Mouse (Mus musculus): ENCODE measurements around the gene Sh3rf3. TPM values are rescaled to one million over a fixed set of nuclear protein-coding genes. Genes with fewer than 3 reads are reported as not detected.

Gene Sh3rf3
- total RNA-seq, 2 experiments from 2014 or later, result 1.2 to 2.1 TPM

DNA sequence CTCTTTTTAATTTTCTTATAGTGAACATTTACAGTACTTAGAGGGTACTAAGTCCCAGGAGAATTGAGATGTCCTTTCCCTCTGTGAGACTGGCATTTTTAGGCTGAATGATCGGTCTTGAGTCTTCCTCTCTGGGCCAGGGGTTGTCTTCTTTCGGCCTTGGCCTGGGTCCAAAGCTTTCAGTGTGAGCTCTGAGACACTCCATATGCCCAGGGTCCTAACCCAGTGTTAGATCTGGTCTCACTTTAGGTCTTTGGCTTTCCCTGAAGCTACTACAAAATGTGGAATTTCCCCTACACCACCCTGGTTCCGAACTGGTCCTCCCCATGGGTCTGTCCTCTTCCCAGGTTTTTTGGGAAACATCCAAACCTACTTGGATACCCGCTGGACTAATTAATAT, 155.1 kb downstream of the Sh3rf3 start:
- DNase-seq, result no peak
- intact Hi-C loops (cut with DNase I; ENCODE audit: low total_unique reads), result no loop called here

DNA sequence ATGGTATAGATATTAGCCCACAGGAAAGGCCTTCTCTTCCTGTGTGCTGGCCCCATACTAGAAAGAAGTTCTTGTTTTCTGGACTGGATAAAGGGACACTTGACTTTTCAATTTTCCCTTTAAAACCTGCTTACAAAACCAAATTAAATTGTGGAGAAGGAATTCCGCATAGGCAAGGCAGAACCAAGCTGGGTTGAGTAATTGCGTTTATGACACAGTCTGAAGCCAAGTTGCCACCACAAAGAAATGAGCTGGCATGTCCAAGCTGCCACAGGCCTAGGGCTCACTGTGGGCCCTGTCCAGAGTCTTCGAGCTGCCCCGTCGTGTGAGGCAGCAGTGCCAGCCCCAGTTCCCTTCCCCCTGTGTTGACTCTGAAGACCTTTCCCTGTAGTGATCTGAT, 156.2 kb downstream of the Sh3rf3 start:
- DNase-seq, result no peak
- intact Hi-C loops (cut with DNase I; ENCODE audit: low total_unique reads), result no loop called here

GRCm38 (mm10) chr10:58972115-58972514, 159.0 kb downstream of the Sh3rf3 start:
- intact Hi-C loops (cut with DNase I; ENCODE audit: low total_unique reads), result no loop called here
- DNase-seq, result no peak

DNA sequence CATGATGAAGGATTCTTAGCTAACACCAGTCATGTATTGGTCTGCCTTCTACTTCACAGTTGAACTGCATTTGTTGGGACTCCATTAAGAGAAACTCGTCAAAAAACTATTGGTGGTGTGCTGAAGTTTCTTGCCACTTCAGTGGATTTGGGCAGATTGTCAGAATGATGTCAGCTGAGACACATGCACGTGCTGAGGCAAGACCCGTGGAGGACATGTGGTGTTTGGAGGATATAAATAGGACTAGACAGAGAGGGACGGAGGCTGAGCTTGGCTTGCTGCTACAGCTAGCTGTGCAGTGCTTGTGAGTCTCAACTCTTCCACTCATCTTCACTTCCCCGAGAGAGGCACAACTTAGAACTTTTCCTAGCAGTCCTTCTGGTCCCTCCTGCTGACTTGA, 161.0 kb downstream of the Sh3rf3 start:
- intact Hi-C loops (cut with DNase I; ENCODE audit: low total_unique reads), result no loop called here
- no peak for DNase-seq

DNA sequence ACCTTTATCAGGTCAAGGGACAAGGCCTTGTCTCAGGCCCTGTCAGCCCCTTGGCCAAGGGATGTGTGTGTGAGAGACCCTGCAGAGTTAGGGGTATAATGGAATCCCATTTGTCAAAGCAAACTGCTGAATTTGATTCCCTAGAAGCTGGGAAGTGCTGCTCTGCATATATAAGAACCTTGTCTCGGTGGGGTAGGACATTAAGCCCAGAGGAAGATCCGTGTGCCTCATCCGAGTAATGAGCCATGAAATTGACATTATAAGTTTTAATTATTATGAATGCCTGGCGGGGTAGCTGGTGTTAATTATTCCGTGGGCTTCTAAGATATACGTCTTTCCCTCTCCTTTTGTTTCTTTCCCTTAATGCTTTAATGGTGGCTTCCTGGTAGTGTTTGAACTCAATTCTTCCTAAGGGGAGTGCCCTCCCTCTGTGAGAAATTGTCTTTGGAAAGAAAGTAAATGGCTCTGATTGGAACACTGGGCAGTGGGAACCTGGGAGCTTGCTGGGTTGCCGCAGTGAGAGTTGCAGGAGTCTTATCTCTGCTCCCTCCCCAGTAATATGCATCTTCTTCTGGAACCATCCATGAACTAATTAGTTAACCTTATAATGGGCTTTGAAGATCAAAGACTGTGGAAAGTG, 166.3 kb downstream of the Sh3rf3 start:
- intact Hi-C loops (cut with DNase I; ENCODE audit: low total_unique reads), result no loop called here

GRCm38 (mm10) chr10:58981674-58982329, 168.6 kb downstream of the Sh3rf3 start:
- DNase-seq, result no peak
- intact Hi-C loops (cut with DNase I; ENCODE audit: low total_unique reads), result no loop called here

More for the DNA sequence above, 166.3 kb downstream of the Sh3rf3 start:
- no peak for DNase-seq

- intact Hi-C loops (cut with DNase I; ENCODE audit: low total_unique reads), result no loop called here
- DNase-seq, result no peak
These were observed 169.5 kb downstream of the Sh3rf3 start for GRCm38 (mm10) chr10:58982546-58983154.

DNA sequence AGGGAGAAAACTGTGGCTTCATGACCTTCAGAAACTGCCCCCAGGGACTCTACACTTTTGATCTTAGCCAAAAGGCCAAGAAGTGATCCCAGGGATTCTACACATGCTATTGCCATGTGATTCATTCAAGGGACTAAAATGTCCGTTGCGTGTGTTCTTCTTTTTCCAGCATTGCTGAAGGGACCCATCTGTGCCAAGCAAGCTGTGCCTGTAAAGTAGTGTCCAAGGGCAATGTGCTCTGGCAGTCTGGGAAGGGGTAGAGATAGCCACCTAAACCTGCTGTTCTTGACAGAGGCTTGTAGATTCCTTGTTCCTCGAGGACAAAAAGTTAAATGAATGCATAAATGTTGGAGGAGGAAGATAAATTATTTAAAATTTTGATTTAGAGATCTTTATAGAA, 178.5 kb downstream of the Sh3rf3 start:
- intact Hi-C loops (cut with DNase I; ENCODE audit: low total_unique reads), result no loop called here
- no peak for DNase-seq

- DNase-seq, result no peak
- intact Hi-C loops (cut with DNase I; ENCODE audit: low total_unique reads), result no loop called here
These were observed 181.6 kb downstream of the Sh3rf3 start for GRCm38 (mm10) chr10:58994726-58995125.

DNA sequence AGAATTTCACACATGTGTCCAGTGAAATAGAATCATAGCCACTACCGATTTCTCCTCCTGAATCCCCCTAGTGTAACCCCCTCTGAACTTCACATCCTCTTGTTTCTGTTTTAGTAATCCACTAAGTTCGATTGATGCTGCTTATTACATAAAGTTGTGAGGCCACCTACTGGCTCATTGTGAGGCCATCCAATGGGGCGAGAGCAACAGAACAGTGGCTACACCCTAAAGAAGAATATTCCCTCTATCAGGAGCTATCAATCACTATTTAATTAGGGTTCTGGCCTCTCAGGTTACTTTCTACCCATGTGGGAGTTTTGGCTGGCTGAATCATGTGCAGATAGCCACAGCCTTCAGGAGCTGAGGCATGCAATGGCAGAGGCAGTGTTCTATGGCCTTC, 182.0 kb downstream of the Sh3rf3 start:
- DNase-seq, result no peak
- intact Hi-C loops (cut with DNase I; ENCODE audit: low total_unique reads), result no loop called here

DNA sequence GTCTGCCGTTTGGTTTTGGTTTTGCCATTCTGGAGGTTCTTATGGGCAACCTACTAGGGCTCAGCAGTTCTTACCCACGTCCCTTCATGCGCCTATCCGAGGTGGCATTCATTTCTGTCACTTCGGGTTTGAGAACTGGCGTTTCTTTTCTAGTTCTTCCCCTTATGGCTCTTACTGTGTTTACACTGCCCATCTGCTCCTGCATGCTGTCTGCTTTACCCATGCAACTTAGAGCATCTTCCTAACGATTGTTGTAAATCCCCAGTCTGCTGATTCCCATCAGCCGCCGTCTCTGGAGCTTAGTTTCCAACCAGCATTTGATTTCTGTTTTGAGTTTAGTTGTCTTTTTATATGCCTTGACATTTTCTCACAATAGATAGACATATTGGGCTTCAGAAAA, 189.2 kb downstream of the Sh3rf3 start:
- no peak for DNase-seq
- intact Hi-C loops (cut with DNase I; ENCODE audit: low total_unique reads), result no loop called here

DNA sequence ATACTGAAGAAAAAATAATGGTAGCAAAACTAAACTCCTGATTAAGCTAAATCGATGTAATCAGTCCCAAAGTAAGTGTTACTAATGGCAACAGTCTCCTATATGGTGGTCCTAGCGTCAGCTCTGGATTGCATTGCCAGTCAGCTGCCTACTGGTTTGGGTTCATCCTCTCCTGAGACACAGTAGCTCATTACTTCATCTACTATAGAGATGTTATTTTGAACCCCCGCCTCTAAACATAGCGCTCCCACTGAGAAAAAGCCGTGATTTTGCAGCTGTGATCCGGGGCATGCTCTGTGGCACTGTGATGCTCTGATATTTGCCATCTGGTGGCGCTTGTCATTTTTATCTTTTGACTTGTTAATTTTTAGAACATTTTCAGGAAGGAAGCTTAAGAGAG, 198.3 kb downstream of the Sh3rf3 start:
- intact Hi-C loops (cut with DNase I; ENCODE audit: low total_unique reads), result no loop called here

GRCm38 (mm10) chr10:59013618-59014017, 200.5 kb downstream of the Sh3rf3 start:
- no peak for DNase-seq
- intact Hi-C loops (cut with DNase I; ENCODE audit: low total_unique reads), result no loop called here

More for the DNA sequence above, 198.3 kb downstream of the Sh3rf3 start:
- no peak for DNase-seq

- intact Hi-C loops (cut with DNase I; ENCODE audit: low total_unique reads), result no loop called here
- no peak for DNase-seq
These were observed 206.3 kb downstream of the Sh3rf3 start for GRCm38 (mm10) chr10:59019302-59019973.

DNA sequence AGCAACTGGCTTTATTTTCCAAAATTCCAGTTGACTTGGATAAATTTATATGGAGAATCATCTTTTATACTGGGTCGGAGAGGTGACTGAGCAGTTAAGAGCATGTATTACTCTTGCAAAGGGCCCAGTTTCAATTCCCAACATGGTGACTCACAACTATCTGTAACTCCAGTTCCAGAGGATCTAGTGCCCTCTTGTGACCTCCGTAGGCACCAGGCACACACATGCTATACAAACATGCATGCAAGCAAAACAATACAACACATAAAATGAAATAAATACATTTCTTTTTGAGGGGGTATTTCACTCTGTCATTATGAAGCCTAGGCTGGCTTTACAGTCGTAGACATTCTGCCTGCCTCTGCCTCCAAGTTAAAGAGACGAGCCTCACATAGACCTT, 237.3 kb downstream of the Sh3rf3 start:
- intact Hi-C loops (cut with DNase I; ENCODE audit: low total_unique reads), result no loop called here
- no peak for DNase-seq

DNA sequence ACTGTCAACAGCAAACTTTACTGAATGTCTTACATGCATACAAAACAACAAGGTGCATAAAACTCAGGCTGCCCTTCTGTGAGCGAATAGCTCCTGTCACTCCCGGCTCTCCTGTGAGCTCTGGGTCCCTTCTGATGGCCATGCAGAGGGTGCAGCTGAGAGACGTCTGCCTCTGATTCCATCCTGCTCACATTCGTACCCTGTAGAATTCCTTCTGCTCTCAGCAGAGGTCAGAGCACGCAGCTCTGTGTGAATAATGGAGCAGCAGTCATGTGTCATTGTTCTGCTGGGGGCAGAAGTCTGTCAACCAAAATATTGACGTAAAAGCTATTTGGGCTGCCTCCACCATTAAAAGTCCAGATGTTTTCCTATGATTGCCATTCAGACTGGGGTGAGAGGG, 243.1 kb downstream of the Sh3rf3 start:
- intact Hi-C loops (cut with DNase I; ENCODE audit: low total_unique reads), result no loop called here

DNA sequence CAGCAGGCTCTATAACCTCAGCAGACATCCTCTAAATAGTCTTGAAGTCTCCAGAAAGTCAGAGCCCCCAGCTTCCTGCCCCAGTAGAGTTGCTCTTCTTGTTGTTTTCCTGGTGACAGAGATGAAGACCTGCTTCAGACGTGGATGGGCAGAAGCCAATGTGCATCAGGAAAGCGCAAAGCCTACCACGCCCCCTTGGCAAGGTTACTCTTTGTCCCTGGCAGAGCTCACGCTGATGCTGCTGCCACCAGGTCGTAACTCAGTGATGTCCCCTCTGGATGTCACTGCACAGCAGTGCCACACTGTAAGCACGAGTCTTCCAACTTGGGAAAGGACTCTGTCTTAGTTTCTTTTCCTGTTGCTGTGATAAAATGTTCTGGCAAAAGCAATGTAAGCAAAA, 253.6 kb downstream of the Sh3rf3 start:
- intact Hi-C loops (cut with DNase I; ENCODE audit: low total_unique reads), result loop anchor here (10.0 kb wide), 2 partner anchors 252 to 1798 kb away; partner anchors contain the start of gene Sh3rf3
- no peak for DNase-seq

More for the DNA sequence above, 243.1 kb downstream of the Sh3rf3 start:
- DNase-seq, result no peak

- intact Hi-C loops (cut with DNase I; ENCODE audit: low total_unique reads), result no loop called here
- DNase-seq, result no peak
These were observed 259.7 kb downstream of the Sh3rf3 start for GRCm38 (mm10) chr10:59072827-59073226.

- DNase-seq, result no peak
- intact Hi-C loops (cut with DNase I; ENCODE audit: low total_unique reads), result no loop called here
These were observed 263.5 kb downstream of the Sh3rf3 start for GRCm38 (mm10) chr10:59076681-59077080.

DNA sequence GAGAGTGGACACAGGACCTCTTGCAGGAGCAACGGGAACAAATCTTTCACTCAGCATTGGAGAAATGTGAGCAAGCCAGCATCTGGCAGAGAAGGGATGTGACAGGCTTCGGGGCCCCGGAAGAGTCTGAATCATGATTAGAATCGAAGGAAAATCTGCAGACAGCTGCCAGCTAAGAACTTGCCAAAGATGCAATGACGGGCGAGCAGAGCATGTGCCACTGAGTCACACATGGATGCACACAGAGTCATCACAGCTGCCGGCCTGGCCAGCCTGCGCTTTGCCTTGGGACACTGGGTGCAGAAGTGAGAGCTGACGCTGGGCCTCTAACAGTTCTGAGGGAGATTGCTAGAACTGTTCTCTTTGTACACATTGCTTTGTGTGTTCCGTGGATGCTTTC, 264.8 kb downstream of the Sh3rf3 start:
- intact Hi-C loops (cut with DNase I; ENCODE audit: low total_unique reads), result no loop called here
- DNase-seq, result peak; percentile 29

Measured in gastrocnemius, postnatal 14 days (tissue).